Mouse (Mus musculus): ENCODE measurements at regions not wholly inside any gene's neighbourhood (a gene's known extent, or its start where the extent isn't known, plus 50 kb on each side); places are given as distances from the start of the nearest gene placed in this dataset.

DNA sequence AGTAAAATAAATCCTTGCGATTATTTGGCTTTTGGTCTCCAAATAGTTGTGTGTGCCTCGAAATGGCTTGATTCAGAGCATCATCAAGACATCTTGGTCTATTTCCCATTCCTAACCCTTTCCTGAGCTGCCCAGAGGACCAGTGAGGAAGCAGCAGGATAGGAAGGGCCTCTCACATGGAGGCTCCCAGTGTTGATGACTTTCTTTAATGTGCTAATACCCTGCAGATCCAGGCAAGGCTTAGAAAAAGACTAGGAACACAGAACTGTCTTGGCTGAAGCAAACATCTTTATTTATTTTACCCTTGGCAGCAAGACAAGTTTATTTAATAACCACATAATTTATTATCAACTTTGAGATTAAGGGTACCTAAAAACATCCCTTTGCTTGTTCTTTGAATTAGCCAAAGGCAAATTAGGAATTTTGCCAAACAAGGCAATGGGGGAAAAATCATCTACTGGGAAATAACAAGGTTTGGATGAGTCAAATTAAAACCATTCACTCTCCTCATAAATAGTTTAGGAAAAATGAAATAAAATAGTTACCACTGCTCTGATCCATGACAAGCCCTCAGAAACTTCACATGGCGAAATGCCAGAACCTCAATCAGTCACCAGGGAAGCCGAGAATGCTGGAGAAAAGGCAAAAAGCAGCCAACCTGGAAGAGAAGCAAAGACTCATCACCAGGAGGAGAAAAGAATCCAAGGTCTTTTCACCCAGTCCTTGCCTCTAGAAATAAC lies 263.1 kb upstream of the 1700056E22Rik start:
- TF ChIP-seq CTCF (IDR thresholded peaks at IDR 0.05; ENCODE audit: control insufficient read depth, insufficient read depth, insufficient read length) (no peak), CEBPB (IDR thresholded peaks at IDR 0.05; ENCODE audit: low read depth) (no peak), USF1 (IDR thresholded peaks at IDR 0.05; ENCODE audit: low read depth) (no peak), MAX (IDR thresholded peaks at IDR 0.05) (no peak), MYOG (IDR thresholded peaks at IDR 0.05; ENCODE audit: control insufficient read depth, extremely low read depth, insufficient read length) (no peak), FOSL1 (IDR thresholded peaks at IDR 0.05; ENCODE audit: insufficient read depth, low read length, poor library complexity, severe bottlenecking) (no peak)

Data from C2C12 (cell line).